In genomic region chr11:118740001-118740400, GRCm38 (mm10) we compare ENCODE assay signal across 8 mouse cellular contexts.
A peak's percentile ranks its signal among the peaks of the same experiment; 100 is the strongest.
DNase-seq lines count a peak whose midpoint lies in the region; ATAC-seq and TF ChIP-seq lines count a peak whose summit lies in the region.

No protein-coding gene starts in this region.

- H3K4me1 ChIP-seq in lung, embryonic 14.5 days (ENCODE audit: insufficient read depth), result no peaks in the 10 kb centered on the region; the same call in 1 of the 2 replicates

- H3K9ac ChIP-seq in lung, embryonic 14.5 days, result no peak overlapping the region

- ATAC-seq in CD4-positive, CD25-positive, alpha-beta regulatory T cell, adult 4 months, result peak; percentile 64
- ATAC-seq in lung, embryonic 14.5 days (ENCODE audit: insufficient read depth), result no peak
- no peak for ATAC-seq in erythroblast, adult 5-6 weeks (replicated peaks; ENCODE audit: low FRiP score, poor library complexity, severe bottlenecking)

- H3K27me3 ChIP-seq in lung, embryonic 14.5 days (ENCODE audit: insufficient read depth, low read length), result peaks cover 10% of the 10 kb centered on the region; the same call in 1 of the 2 replicates

- no peaks in the 10 kb centered on the region for H3K36me3 ChIP-seq in lung, embryonic 14.5 days (ENCODE audit: insufficient read depth)

- intact Hi-C loops in gastrocnemius, postnatal 36 days (cut with DNase I), result loop anchor here (1.0 to 10.0 kb wide), 4 partner anchors 91 to 295 kb away; no protein-coding TSS in a partner anchor

- H3K4me3 ChIP-seq in lung, embryonic 14.5 days (ENCODE audit: low read depth, low read length), result no peak overlapping the region

- no peaks in the 10 kb centered on the region for H3K9me3 ChIP-seq in lung, embryonic 14.5 days (ENCODE audit: low read depth, low read length)

- H3K4me2 ChIP-seq in lung, embryonic 14.5 days, result no peak overlapping the region

- no peak overlapping the region for H3K27ac ChIP-seq in lung, embryonic 14.5 days (ENCODE audit: low read depth)

- TF ChIP-seq CTCF in lung, embryonic 14.5 days (IDR thresholded peaks at IDR 0.05; ENCODE audit: low read depth), result peak; percentile 90

- DNase-seq in R1 (ENCODE audit: low read depth, low spot score), result peak; percentile 69
- DNase-seq in cerebellum, postnatal 4 days (ENCODE audit: low spot score in 2 of 2), result peak; percentile 77 to 91
- DNase-seq in gastrocnemius, postnatal 36 days, result peak; percentile 61 to 74
- peak; percentile 61 to 75 for DNase-seq in kidney, postnatal 25 days
- peak; percentile 86 for DNase-seq in lung, embryonic 14.5 days
- peak; percentile 59 for DNase-seq in ovary, postnatal 36 days (ENCODE audit: low spot score)

- WGBS in lung, embryonic 14.5 days, result 13% methylated on average over 6 of the region's 6 CpGs
